Mouse (Mus musculus) G1E (cell line): ENCODE data around the gene Tecpr2. TPM values are rescaled to one million over a fixed set of nuclear protein-coding genes. Genes with fewer than 3 reads are reported as not detected.
A peak's percentile ranks its signal among the peaks of the same experiment; 100 is the strongest.

Experiments
- ATAC-seq: 2 replicates; pipeline ENCODE4 v1.8.0; 2016; ENCODE audit warnings: mild to moderate bottlenecking; ENCODE audit not compliant: insufficient number of reproducible peaks, poor library complexity, low FRiP score, severe bottlenecking; ENCODE audit errors: extremely low read depth
- DNase-seq: peaks from one replicate; pipeline ENCODE4 v3.0.0; 2012; ENCODE audit warnings: low spot score
- H3K27me3 ChIP-seq: 2 replicates; pipeline ENCODE4 v1.6.1; 2012; ENCODE audit warnings: mild to moderate bottlenecking, low read length, inconsistent platforms; ENCODE audit not compliant: insufficient read depth
- H3K36me3 ChIP-seq: replicated peaks from 2 replicates; pipeline ENCODE3; 2012; ENCODE audit warnings: mild to moderate bottlenecking, inconsistent platforms
- H3K4me1 ChIP-seq: 2 replicates; pipeline ENCODE4 v1.6.1; 2012; ENCODE audit warnings: low read depth, low read length, inconsistent platforms, mixed read lengths; ENCODE audit not compliant: insufficient read depth
- H3K4me3 ChIP-seq: 2 replicates; pipeline ENCODE4 v1.5.1; 2012; ENCODE audit warnings: low read depth, mild to moderate bottlenecking, inconsistent platforms, low read length, moderate library complexity, mixed read lengths
- H3K9me3 ChIP-seq: replicated peaks from 2 replicates; pipeline ENCODE4 v1.6.1; 2012; ENCODE audit warnings: inconsistent platforms
- CTCF ChIP-seq: IDR thresholded peaks from 2 replicates; pipeline ENCODE4 v1.5.1; 2012; ENCODE audit warnings: low read depth, low read length, inconsistent platforms, mixed read lengths
- GATA1 ChIP-seq: IDR thresholded peaks from 2 replicates; pipeline ENCODE4 v1.6.1; 2012; ENCODE audit warnings: borderline replicate concordance, low read length, inconsistent platforms, mixed read lengths
- GATA2 ChIP-seq: IDR thresholded peaks from 2 replicates; pipeline ENCODE4 v1.6.1; 2012; ENCODE audit warnings: low read depth, low read length, inconsistent platforms, borderline replicate concordance
- POLR2AphosphoS5 ChIP-seq: IDR thresholded peaks from 2 replicates; pipeline ENCODE4 v1.6.1; 2012; ENCODE audit warnings: low read depth, low read length, inconsistent platforms; ENCODE audit not compliant: insufficient replicate concordance
- TAL1 ChIP-seq: conservative IDR thresholded peaks from 2 replicates; pipeline ENCODE4 v1.6.1; 2012; ENCODE audit warnings: low read depth, low read length, inconsistent platforms, mixed read lengths
- polyA plus RNA-seq: library from polyadenylated mRNA; stranded (reverse); fragments of >175 nt; gene quantifications from 2 replicates; pipeline ENCODE4 v1.2.3, GENCODE M21; 2012
- total RNA-seq, 2 experiments: library from RNA; stranded (forward) in 1 of 2; stranded (reverse) in 1 of 2; fragments of 200-1000 nt in 1 of 2; fragments of >200 nt in 1 of 2; fragmentation: Nextera tagmentation in 1 of 2; gene quantifications; 2 replicates each; pipeline ENCODE4 v1.2.3; 2014 to 2017

Gene Tecpr2
- total and polyA plus RNA-seq, 3 experiments, result 5.6 to 13.9 (median 8.7) TPM

GRCm38 (mm10) chr12:110865989-110866388, 23.1 kb upstream of the Tecpr2 start:
- no peak for DNase-seq
- Histone ChIP-seq H3K4me1 (peaks cover 19% of the 10 kb centered on the region), H3K36me3 (peaks cover 75% of the 10 kb centered on the region), H3K27me3 (peaks cover 10% of the 10 kb centered on the region; the same call in 1 of the 2 replicates), H3K4me3 (no peak overlapping the region), H3K9me3 (no peaks in the 10 kb centered on the region)
- no peak for TF ChIP-seq GATA1
- TF ChIP-seq TAL1, result no peak
- no peak for TF ChIP-seq CTCF
- no peak for TF ChIP-seq POLR2AphosphoS5
- no peak for TF ChIP-seq GATA2
- no peak for ATAC-seq

GRCm38 (mm10) chr12:110870107-110870506, 19.0 kb upstream of the Tecpr2 start:
- H3K4me1 ChIP-seq, result peaks cover 13% of the 10 kb centered on the region
- peaks cover 2% of the 10 kb centered on the region; the same call in 1 of the 2 replicates for H3K9me3 ChIP-seq
- H3K36me3 ChIP-seq, result peaks cover 86% of the 10 kb centered on the region
- TF ChIP-seq GATA1 (no peak), CTCF (no peak), GATA2 (no peak), POLR2AphosphoS5 (no peak), TAL1 (no peak)
- DNase-seq (no peak), ATAC-seq (no peak)
- H3K27me3 ChIP-seq, result peaks cover 5% of the 10 kb centered on the region; the same call in 1 of the 2 replicates
- no peak overlapping the region for H3K4me3 ChIP-seq

- Histone ChIP-seq H3K27me3 (peaks cover 3% of the 10 kb centered on the region; the same call in 1 of the 2 replicates), H3K4me3 (no peak overlapping the region), H3K9me3 (peaks cover 2% of the 10 kb centered on the region; the same call in 1 of the 2 replicates), H3K36me3 (peaks cover 90% of the 10 kb centered on the region), H3K4me1 (peaks cover 13% of the 10 kb centered on the region)
- TF ChIP-seq CTCF (no peak), POLR2AphosphoS5 (no peak), TAL1 (no peak), GATA2 (no peak), GATA1 (no peak)
- DNase-seq (no peak), ATAC-seq (no peak)
These were observed 17.8 kb upstream of the Tecpr2 start for GRCm38 (mm10) chr12:110871247-110871646.

- peaks cover 2% of the 10 kb centered on the region; the same call in 1 of the 2 replicates for H3K9me3 ChIP-seq
- TF ChIP-seq GATA1, result no peak
- TF ChIP-seq TAL1, result no peak
- no peak for TF ChIP-seq GATA2
- no peak for TF ChIP-seq POLR2AphosphoS5
- no peak for TF ChIP-seq CTCF
- H3K4me1 ChIP-seq, result peaks cover 7% of the 10 kb centered on the region; the same call in 1 of the 2 replicates
- H3K4me3 ChIP-seq, result no peak overlapping the region
- peaks cover 2% of the 10 kb centered on the region; the same call in 1 of the 2 replicates for H3K27me3 ChIP-seq
- H3K36me3 ChIP-seq, result peaks cover 93% of the 10 kb centered on the region
- ATAC-seq (no peak), DNase-seq (no peak)
These were observed 13.7 kb upstream of the Tecpr2 start for GRCm38 (mm10) chr12:110875351-110875750.

- H3K36me3 ChIP-seq, result peaks cover 89% of the 10 kb centered on the region
- DNase-seq, result no peak
These were observed 6.8 kb upstream of the Tecpr2 start for GRCm38 (mm10) chr12:110882291-110882690.

GRCm38 (mm10) chr12:110885251-110885650, 3.8 kb upstream of the Tecpr2 start:
- ATAC-seq (no peak), DNase-seq (no peak)
- Histone ChIP-seq H3K27me3 (no peaks in the 10 kb centered on the region), H3K9me3 (peaks cover 3% of the 10 kb centered on the region; the same call in 1 of the 2 replicates), H3K36me3 (peaks cover 69% of the 10 kb centered on the region), H3K4me1 (peaks cover 36% of the 10 kb centered on the region), H3K4me3 (no peak overlapping the region)
- TF ChIP-seq POLR2AphosphoS5 (no peak), GATA1 (no peak), TAL1 (no peak)

More at GRCm38 (mm10) chr12:110882291-110882690, 6.8 kb upstream of the Tecpr2 start:
- Histone ChIP-seq H3K9me3 (peaks cover 3% of the 10 kb centered on the region; the same call in 1 of the 2 replicates), H3K4me1 (peaks cover 13% of the 10 kb centered on the region), H3K27me3 (no peaks in the 10 kb centered on the region), H3K4me3 (no peak overlapping the region)
- no peak for ATAC-seq
- TF ChIP-seq TAL1, result no peak
- no peak for TF ChIP-seq GATA1
- no peak for TF ChIP-seq GATA2
- no peak for TF ChIP-seq POLR2AphosphoS5
- TF ChIP-seq CTCF, result no peak

GRCm38 (mm10) chr12:110888106-110888505, 958 bp upstream of the Tecpr2 start:
- Histone ChIP-seq H3K27me3 (no peaks in the 10 kb centered on the region), H3K4me3 (peak overlapping the region; percentile 80), H3K36me3 (peaks cover 46% of the 10 kb centered on the region), H3K9me3 (peaks cover 3% of the 10 kb centered on the region; the same call in 1 of the 2 replicates), H3K4me1 (peaks cover 48% of the 10 kb centered on the region)
- ATAC-seq (no peak), DNase-seq (peak; percentile 45)
- TF ChIP-seq TAL1, result no peak
- no peak for TF ChIP-seq GATA2
- no peak for TF ChIP-seq POLR2AphosphoS5
- TF ChIP-seq GATA1, result no peak
- no peak for TF ChIP-seq CTCF
